Mouse (Mus musculus) brain, embryonic 18.5 days (tissue): ENCODE data around the gene Rprd2.
"Not testable (repeated sequence)": the region's sequence is repeated elsewhere in the genome, so short reads cannot be mapped to it uniquely, and the experiment has no call there.

ENCODE experiments used
- DNase-seq: peaks from one replicate; pipeline ENCODE4 v3.0.0-alpha.2; 2012; ENCODE audit warnings: low read depth, low spot score

Rprd2 gene

GRCm38 (mm10) chr3:95818026-95818511 is 594 bp downstream of the Rprd2 start:
- DNase-seq, result no peak

GRCm38 (mm10) chr3:95816681-95817080 is 2.0 kb downstream of the Rprd2 start:
- no peak for DNase-seq

- no peak for DNase-seq
These were observed 10.3 kb downstream of the Rprd2 start for GRCm38 (mm10) chr3:95808384-95808783.

- DNase-seq, result not testable (repeated sequence)
These were observed 11.0 kb downstream of the Rprd2 start for GRCm38 (mm10) chr3:95807630-95808029.

GRCm38 (mm10) chr3:95806677-95807076 is 12.0 kb downstream of the Rprd2 start:
- DNase-seq, result no peak

- no peak for DNase-seq
These were observed 14.8 kb downstream of the Rprd2 start for GRCm38 (mm10) chr3:95803851-95804250.

- no peak for DNase-seq
These were observed 19.9 kb downstream of the Rprd2 start for GRCm38 (mm10) chr3:95798756-95799155.

- no peak for DNase-seq
These were observed 24.4 kb downstream of the Rprd2 start for GRCm38 (mm10) chr3:95794299-95794698.

GRCm38 (mm10) chr3:95793662-95794061 is 25.0 kb downstream of the Rprd2 start:
- no peak for DNase-seq

GRCm38 (mm10) chr3:95785501-95785900 is 33.2 kb downstream of the Rprd2 start:
- no peak for DNase-seq

GRCm38 (mm10) chr3:95771985-95772384 is 46.7 kb downstream of the Rprd2 start:
- no peak for DNase-seq

- DNase-seq, result no peak
These were observed 53.1 kb downstream of the Rprd2 start for GRCm38 (mm10) chr3:95765534-95765933.

GRCm38 (mm10) chr3:95763811-95764210 is 54.9 kb downstream of the Rprd2 start:
- DNase-seq, result no peak

GRCm38 (mm10) chr3:95762961-95763360 is 55.7 kb downstream of the Rprd2 start:
- no peak for DNase-seq

- DNase-seq, result no peak
These were observed 56.9 kb downstream of the Rprd2 start for GRCm38 (mm10) chr3:95761771-95762170.

- no peak for DNase-seq
These were observed 58.0 kb downstream of the Rprd2 start for GRCm38 (mm10) chr3:95760656-95761055.

- no peak for DNase-seq
These were observed 58.6 kb downstream of the Rprd2 start, which contains the start of gene Tars2 for GRCm38 (mm10) chr3:95760106-95760505. Gene Tars2 (minus strand): TSS chr3:95760206.

GRCm38 (mm10) chr3:95758467-95759218 is 60.0 kb downstream of the Rprd2 start:
- no peak for DNase-seq

GRCm38 (mm10) chr3:95756808-95757207 is 61.9 kb downstream of the Rprd2 start:
- no peak for DNase-seq

- peak; percentile 86 for DNase-seq
These were observed 64.1 kb downstream of the Rprd2 start for GRCm38 (mm10) chr3:95754345-95755206.

- DNase-seq, result no peak
These were observed 65.7 kb downstream of the Rprd2 start for GRCm38 (mm10) chr3:95752935-95753334.

GRCm38 (mm10) chr3:95740406-95740805 is 78.3 kb downstream of the Rprd2 start:
- DNase-seq, result no peak
